Mouse (Mus musculus): ENCODE results near the gene Itih2. TPM values are rescaled to one million over a fixed set of nuclear protein-coding genes. Genes with fewer than 3 reads are reported as not detected.

Itih2 gene
- polyA plus RNA-seq, 1 experiment from 2014 or later, result not detected

GRCm38 (mm10) chr2:10087256-10087850, 43.8 kb downstream of the Itih2 start:
- Histone ChIP-seq H3K36me3 (ENCODE audit: inconsistent target) (peaks cover 43% of the 10 kb centered on the region), H3K79me2 (ENCODE audit: inconsistent target) (peaks cover 63% of the 10 kb centered on the region), H3K4me3 (ENCODE audit: inconsistent target) (no peak overlapping the region), H3K27ac (no peak overlapping the region)
- WGBS (ENCODE audit: missing documents), result 86% methylated on average over 8 of the region's 8 CpGs

- WGBS (ENCODE audit: missing documents), result 39% methylated on average over 1 of the region's 1 CpGs
- H3K79me2 ChIP-seq (ENCODE audit: inconsistent target), result peaks cover 98% of the 10 kb centered on the region
- H3K27ac ChIP-seq, result no peak overlapping the region
- H3K36me3 ChIP-seq (ENCODE audit: inconsistent target), result 0 out of 2 replicates have a peak, but pooled peaks cover 4% of the 10 kb centered on the region
- no peak overlapping the region for H3K4me3 ChIP-seq (ENCODE audit: inconsistent target)
Observed at GRCm38 (mm10) chr2:10082737-10083136, 48.5 kb downstream of the Itih2 start.

- Histone ChIP-seq H3K4me3 (ENCODE audit: inconsistent target) (peak overlapping the region; percentile 85), H3K79me2 (ENCODE audit: inconsistent target) (peaks cover 98% of the 10 kb centered on the region), H3K27ac (no peak overlapping the region), H3K36me3 (ENCODE audit: inconsistent target) (no peaks in the 10 kb centered on the region)
- WGBS (ENCODE audit: missing documents), result 89% methylated on average over 5 of the region's 5 CpGs
Observed at GRCm38 (mm10) chr2:10081453-10082080, 49.6 kb downstream of the Itih2 start.

GRCm38 (mm10) chr2:10080310-10081010, 50.7 kb downstream of the Itih2 start, which contains the start of the genes Atp5c1 and Kin:
Gene Atp5c1 (minus strand): TSS chr2:10080510.
Gene Kin (plus strand): TSS chr2:10080593.
- peak within 1 kb of the TSS; percentile 85 for H3K4me3 ChIP-seq (ENCODE audit: inconsistent target)
- H3K36me3 ChIP-seq (ENCODE audit: inconsistent target), result no peaks in the 10 kb centered on the region
- H3K27ac ChIP-seq, result peak within 1 kb of the TSS; percentile 86
- peaks cover 98% of the 10 kb centered on the region for H3K79me2 ChIP-seq (ENCODE audit: inconsistent target)
- under 1% methylated on average over 59 of the region's 61 CpGs for WGBS (ENCODE audit: missing documents)

GRCm38 (mm10) chr2:10079745-10080309, 51.4 kb downstream of the Itih2 start:
- Histone ChIP-seq H3K79me2 (ENCODE audit: inconsistent target) (peaks cover 98% of the 10 kb centered on the region), H3K36me3 (ENCODE audit: inconsistent target) (no peaks in the 10 kb centered on the region), H3K27ac (peak overlapping the region; percentile 86), H3K4me3 (ENCODE audit: inconsistent target) (peak overlapping the region; percentile 85)
- WGBS (ENCODE audit: missing documents), result 0% methylated on average over 28 of the region's 28 CpGs

- no peaks in the 10 kb centered on the region for H3K36me3 ChIP-seq (ENCODE audit: inconsistent target)
- 60% methylated on average over 8 of the region's 8 CpGs for WGBS (ENCODE audit: missing documents)
- H3K27ac ChIP-seq, result no peak overlapping the region
- H3K4me3 ChIP-seq (ENCODE audit: inconsistent target), result no peak overlapping the region
- peaks cover 98% of the 10 kb centered on the region for H3K79me2 ChIP-seq (ENCODE audit: inconsistent target)
Observed at GRCm38 (mm10) chr2:10076675-10077074, 54.5 kb downstream of the Itih2 start.

GRCm38 (mm10) chr2:10074470-10074869, 56.7 kb downstream of the Itih2 start:
- H3K36me3 ChIP-seq (ENCODE audit: inconsistent target), result no peaks in the 10 kb centered on the region; the same call in 1 of the 2 replicates
- no peak overlapping the region for H3K27ac ChIP-seq
- no peak overlapping the region for H3K4me3 ChIP-seq (ENCODE audit: inconsistent target)
- H3K79me2 ChIP-seq (ENCODE audit: inconsistent target), result peaks cover 100% of the 10 kb centered on the region
- WGBS (ENCODE audit: missing documents), result 95% methylated on average over 6 of the region's 7 CpGs

GRCm38 (mm10) chr2:10071751-10072150, 59.4 kb downstream of the Itih2 start:
- H3K27ac ChIP-seq, result no peak overlapping the region
- 68% methylated on average over 7 of the region's 7 CpGs for WGBS (ENCODE audit: missing documents)
- peaks cover 94% of the 10 kb centered on the region for H3K79me2 ChIP-seq (ENCODE audit: inconsistent target)
- H3K4me3 ChIP-seq (ENCODE audit: inconsistent target), result no peak overlapping the region
- H3K36me3 ChIP-seq (ENCODE audit: inconsistent target), result peaks cover 12% of the 10 kb centered on the region

- H3K79me2 ChIP-seq (ENCODE audit: inconsistent target), result no peaks in the 10 kb centered on the region
- no peak overlapping the region for H3K27ac ChIP-seq
- H3K36me3 ChIP-seq (ENCODE audit: inconsistent target), result peaks cover 75% of the 10 kb centered on the region
- no peak overlapping the region for H3K4me3 ChIP-seq (ENCODE audit: inconsistent target)
- WGBS (ENCODE audit: missing documents), result 94% methylated on average over 5 of the region's 5 CpGs
Observed at GRCm38 (mm10) chr2:10058836-10059235, 72.4 kb downstream of the Itih2 start.

- no peak overlapping the region for H3K4me3 ChIP-seq (ENCODE audit: inconsistent target)
- 90% methylated on average over 1 of the region's 1 CpGs for WGBS (ENCODE audit: missing documents)
- peaks cover 23% of the 10 kb centered on the region for H3K36me3 ChIP-seq (ENCODE audit: inconsistent target)
- peaks cover 12% of the 10 kb centered on the region for H3K79me2 ChIP-seq (ENCODE audit: inconsistent target)
- no peak overlapping the region for H3K27ac ChIP-seq
Observed at GRCm38 (mm10) chr2:10051996-10052395, 79.2 kb downstream of the Itih2 start.

- H3K4me3 ChIP-seq (ENCODE audit: inconsistent target), result no peak overlapping the region
- peaks cover 11% of the 10 kb centered on the region for H3K36me3 ChIP-seq (ENCODE audit: inconsistent target)
- 91% methylated on average over 3 of the region's 3 CpGs for WGBS (ENCODE audit: missing documents)
- peaks cover 23% of the 10 kb centered on the region for H3K79me2 ChIP-seq (ENCODE audit: inconsistent target)
- no peak overlapping the region for H3K27ac ChIP-seq
Observed at GRCm38 (mm10) chr2:10050878-10051277, 80.3 kb downstream of the Itih2 start.

GRCm38 (mm10) chr2:10049456-10049855, 81.7 kb downstream of the Itih2 start:
- WGBS (ENCODE audit: missing documents), result 11% methylated on average over 10 of the region's 10 CpGs
- 0 out of 2 replicates have a peak overlapping the region, but pooled peaks have one; percentile 12 for H3K27ac ChIP-seq
- peak overlapping the region; percentile 83 for H3K4me3 ChIP-seq (ENCODE audit: inconsistent target)
- H3K36me3 ChIP-seq (ENCODE audit: inconsistent target), result no peaks in the 10 kb centered on the region
- H3K79me2 ChIP-seq (ENCODE audit: inconsistent target), result peaks cover 38% of the 10 kb centered on the region

GRCm38 (mm10) chr2:10048461-10048860, 82.7 kb downstream of the Itih2 start, which contains the start of gene Taf3:
Gene Taf3 (minus strand): TSS chr2:10048596.
- H3K4me3 ChIP-seq (ENCODE audit: inconsistent target), result peak within 1 kb of the TSS; percentile 83
- no peaks in the 10 kb centered on the region for H3K36me3 ChIP-seq (ENCODE audit: inconsistent target)
- WGBS (ENCODE audit: missing documents), result 0% methylated on average over 20 of the region's 36 CpGs
- peak within 1 kb of the TSS; percentile 12; the same call in 1 of the 2 replicates for H3K27ac ChIP-seq
- H3K79me2 ChIP-seq (ENCODE audit: inconsistent target), result peaks cover 47% of the 10 kb centered on the region

GRCm38 (mm10) chr2:10047758-10048436, 83.3 kb downstream of the Itih2 start:
- H3K4me3 ChIP-seq (ENCODE audit: inconsistent target), result peak overlapping the region; percentile 83
- no peak overlapping the region for H3K27ac ChIP-seq
- H3K79me2 ChIP-seq (ENCODE audit: inconsistent target), result peaks cover 53% of the 10 kb centered on the region
- under 1% methylated on average over 43 of the region's 47 CpGs for WGBS (ENCODE audit: missing documents)
- no peaks in the 10 kb centered on the region for H3K36me3 ChIP-seq (ENCODE audit: inconsistent target)

All from macrophage (primary cell).